Mouse (Mus musculus): ENCODE measurements at regions not wholly inside any gene's neighbourhood (a gene's known extent, or its start where the extent isn't known, plus 50 kb on each side); places are given as distances from the start of the nearest gene placed in this dataset.

- DNase-seq (ENCODE audit: low read depth, low spot score): no peak
These were observed 723.1 kb upstream of the Brinp1 start for GRCm38 (mm10) chr4:69677315-69677714.

GRCm38 (mm10) chr4:69673456-69673855 lies 719.3 kb upstream of the Brinp1 start:
- no peak for DNase-seq (ENCODE audit: low read depth, low spot score)

GRCm38 (mm10) chr4:69628908-69629307 lies 674.7 kb upstream of the Brinp1 start:
- DNase-seq (ENCODE audit: low read depth, low spot score): no peak

GRCm38 (mm10) chr4:69626426-69626825 lies 672.2 kb upstream of the Brinp1 start:
- peak; percentile 76 for DNase-seq (ENCODE audit: low read depth, low spot score)

- peak; percentile 25 for DNase-seq (ENCODE audit: low read depth, low spot score)
These were observed 671.6 kb upstream of the Brinp1 start for GRCm38 (mm10) chr4:69625831-69626230.

- DNase-seq (ENCODE audit: low read depth, low spot score): no peak
These were observed 666.9 kb upstream of the Brinp1 start for GRCm38 (mm10) chr4:69621058-69621609.

GRCm38 (mm10) chr4:69618161-69618730 lies 664.0 kb upstream of the Brinp1 start:
- no peak for DNase-seq (ENCODE audit: low read depth, low spot score)

GRCm38 (mm10) chr4:69614901-69615300 lies 660.7 kb upstream of the Brinp1 start:
- DNase-seq (ENCODE audit: low read depth, low spot score): no peak

GRCm38 (mm10) chr4:69611681-69612300 lies 657.6 kb upstream of the Brinp1 start:
- no peak for DNase-seq (ENCODE audit: low read depth, low spot score)

- DNase-seq (ENCODE audit: low read depth, low spot score): no peak
These were observed 654.7 kb upstream of the Brinp1 start for GRCm38 (mm10) chr4:69608885-69609284.

GRCm38 (mm10) chr4:69596992-69597541 lies 642.9 kb upstream of the Brinp1 start:
- DNase-seq (ENCODE audit: low read depth, low spot score): no peak

GRCm38 (mm10) chr4:69594022-69594421 lies 639.8 kb upstream of the Brinp1 start:
- DNase-seq (ENCODE audit: low read depth, low spot score): no peak

GRCm38 (mm10) chr4:69576256-69576655 lies 622.1 kb upstream of the Brinp1 start:
- no peak for DNase-seq (ENCODE audit: low read depth, low spot score)

- DNase-seq (ENCODE audit: low read depth, low spot score): no peak
These were observed 593.9 kb upstream of the Brinp1 start for GRCm38 (mm10) chr4:69548104-69548503.

- no peak for DNase-seq (ENCODE audit: low read depth, low spot score)
These were observed 584.1 kb upstream of the Brinp1 start for GRCm38 (mm10) chr4:69538172-69538908.

- DNase-seq (ENCODE audit: low read depth, low spot score): no peak
These were observed 578.9 kb upstream of the Brinp1 start for GRCm38 (mm10) chr4:69533107-69533506.

- DNase-seq (ENCODE audit: low read depth, low spot score): no peak
These were observed 568.9 kb upstream of the Brinp1 start for GRCm38 (mm10) chr4:69523112-69523511.

GRCm38 (mm10) chr4:69508281-69508680 lies 554.1 kb upstream of the Brinp1 start:
- no peak for DNase-seq (ENCODE audit: low read depth, low spot score)

GRCm38 (mm10) chr4:69471200-69471599 lies 517.0 kb upstream of the Brinp1 start:
- no peak for DNase-seq (ENCODE audit: low read depth, low spot score)

- no peak for DNase-seq (ENCODE audit: low read depth, low spot score)
These were observed 505.8 kb upstream of the Brinp1 start for GRCm38 (mm10) chr4:69459990-69460389.

- no peak for DNase-seq (ENCODE audit: low read depth, low spot score)
These were observed 502.2 kb upstream of the Brinp1 start for GRCm38 (mm10) chr4:69456420-69456819.

- no peak for DNase-seq (ENCODE audit: low read depth, low spot score)
These were observed 492.0 kb upstream of the Brinp1 start for GRCm38 (mm10) chr4:69446161-69446560.

Measured in ZHBTc4 (cell line).